Mouse (Mus musculus) 3T3-L1 (cell line): Measurements from ENCODE around the gene Pfdn6.
"Not testable (repeated sequence)": the region's sequence is repeated elsewhere in the genome, so short reads cannot be mapped to it uniquely, and the experiment has no call there.

Experiments used
- DNase-seq: peaks from one replicate; pipeline ENCODE4 v3.0.0-alpha.2; 2015; ENCODE audit warnings: low read depth, low spot score

Gene Pfdn6

GRCm38 (mm10) chr17:33915671-33916250 is 24.4 kb downstream of the Pfdn6 start, which contains the start of the genes Tapbp and Zbtb22:
Tapbp (plus strand) TSS chr17:33915899.
Zbtb22 (plus strand) TSS chr17:33915904.
- peak; percentile 100 for DNase-seq

GRCm38 (mm10) chr17:33914969-33915391 is 25.2 kb downstream of the Pfdn6 start:
- DNase-seq = no peak

- no peak for DNase-seq
Observed at GRCm38 (mm10) chr17:33913905-33914304, 26.2 kb downstream of the Pfdn6 start.

GRCm38 (mm10) chr17:33913264-33913663 is 26.9 kb downstream of the Pfdn6 start:
- DNase-seq = no peak

GRCm38 (mm10) chr17:33911813-33912414 is 28.2 kb downstream of the Pfdn6 start:
- no peak for DNase-seq

- no peak for DNase-seq
Observed at GRCm38 (mm10) chr17:33911052-33911812, 28.9 kb downstream of the Pfdn6 start.

GRCm38 (mm10) chr17:33910346-33911051 is 29.6 kb downstream of the Pfdn6 start:
- DNase-seq = peak; percentile 73

- peak; percentile 90 for DNase-seq
Observed at GRCm38 (mm10) chr17:33909869-33910250, 30.3 kb downstream of the Pfdn6 start.

GRCm38 (mm10) chr17:33909077-33909868 is 30.9 kb downstream of the Pfdn6 start, which contains the start of gene Daxx:
Daxx (plus strand) TSS chr17:33909414.
- peak; percentile 97 for DNase-seq

GRCm38 (mm10) chr17:33908331-33909076 is 31.6 kb downstream of the Pfdn6 start:
- no peak for DNase-seq

GRCm38 (mm10) chr17:33904835-33905234 is 35.3 kb downstream of the Pfdn6 start, which contains the start of gene Platr17:
Platr17 (plus strand) TSS chr17:33905135.
- not testable (repeated sequence) for DNase-seq

- DNase-seq = not testable (repeated sequence)
Observed at GRCm38 (mm10) chr17:33903911-33904651, 36.1 kb downstream of the Pfdn6 start.

GRCm38 (mm10) chr17:33902491-33902890 is 37.7 kb downstream of the Pfdn6 start:
- no peak for DNase-seq

GRCm38 (mm10) chr17:33902079-33902478 is 38.1 kb downstream of the Pfdn6 start:
- no peak for DNase-seq

- no peak for DNase-seq
Observed at GRCm38 (mm10) chr17:33901653-33902052, 38.5 kb downstream of the Pfdn6 start.

- DNase-seq = peak; percentile 30
Observed at GRCm38 (mm10) chr17:33900989-33901314, 39.2 kb downstream of the Pfdn6 start.

GRCm38 (mm10) chr17:33900281-33900988 is 39.7 kb downstream of the Pfdn6 start:
- DNase-seq = no peak

- DNase-seq = no peak
Observed at GRCm38 (mm10) chr17:33899642-33900041, 40.5 kb downstream of the Pfdn6 start.

- DNase-seq = not testable (repeated sequence)
Observed at GRCm38 (mm10) chr17:33898193-33898592, 42.0 kb downstream of the Pfdn6 start.
